8 mouse cellular contexts compared by ENCODE assay signal in genomic region chr4:48045721-48046460, GRCm38 (mm10). TPM values are rescaled to one million over a fixed set of nuclear protein-coding genes. Genes with fewer than 3 reads are reported as not detected.
DNase-seq lines count a peak whose midpoint lies in the region; ATAC-seq and TF ChIP-seq lines count a peak whose summit lies in the region.

No protein-coding gene starts in this region.

- peak overlapping the region; percentile 100 for H3K4me2 ChIP-seq in heart, postnatal 0 days (ENCODE audit: low read depth, low read length)
- peak overlapping the region; percentile 98 for H3K4me2 ChIP-seq in midbrain, embryonic 16.5 days (ENCODE audit: low read length)

- ATAC-seq in heart, postnatal 0 days (ENCODE audit: insufficient read depth, low read depth), result no peak
- ATAC-seq in midbrain, embryonic 16.5 days, result no peak

- H3K9me3 ChIP-seq in heart, postnatal 0 days (replicated peaks; ENCODE audit: control insufficient read depth, low read length), result no peaks in the 10 kb centered on the region
- no peaks in the 10 kb centered on the region for H3K9me3 ChIP-seq in midbrain, embryonic 16.5 days (replicated peaks; ENCODE audit: control insufficient read depth, low read length, poor library complexity, severe bottlenecking)

- H3K4me3 ChIP-seq in heart, postnatal 0 days (ENCODE audit: low read depth, low read length), result peak overlapping the region; percentile 71
- peak overlapping the region; percentile 72 for H3K4me3 ChIP-seq in midbrain, embryonic 16.5 days (ENCODE audit: low read depth, low read length)

- WGBS in heart, postnatal 0 days, result under 1% methylated on average over 39 of the region's 39 CpGs
- WGBS in midbrain, embryonic 16.5 days, result under 1% methylated on average over 39 of the region's 39 CpGs

- peaks cover 23% of the 10 kb centered on the region for H3K4me1 ChIP-seq in heart, postnatal 0 days (ENCODE audit: control insufficient read depth, insufficient read depth)
- H3K4me1 ChIP-seq in midbrain, embryonic 16.5 days (ENCODE audit: control insufficient read depth, insufficient read depth, low read length), result peaks cover 40% of the 10 kb centered on the region

- H3K36me3 ChIP-seq in heart, postnatal 0 days (replicated peaks; ENCODE audit: control insufficient read depth, insufficient read depth, low read length), result no peaks in the 10 kb centered on the region
- no peaks in the 10 kb centered on the region for H3K36me3 ChIP-seq in midbrain, embryonic 16.5 days (ENCODE audit: control insufficient read depth, insufficient read depth, low read length)

- intact Hi-C loops in heart, postnatal 25 days (cut with DNase I), result loop anchor here (1.0 to 5.0 kb wide), 4 partner anchors 79 to 453 kb away; partner anchors contain the start of gene Stx17
- intact Hi-C loops in left cerebral cortex, postnatal 36 days (cut with DNase I), result loop anchor here (5.0 to 10.0 kb wide), 5 partner anchors 76 to 611 kb away; partner anchors contain the start of genes Alg2, Sec61b and Stx17

- H3K27ac ChIP-seq in heart, postnatal 0 days (ENCODE audit: low read depth), result peak overlapping the region; percentile 98; the same call in 1 of the 2 replicates
- peak overlapping the region; percentile 86 for H3K27ac ChIP-seq in midbrain, embryonic 16.5 days (ENCODE audit: low read length)

- peak overlapping the region; percentile 58; the same call in 1 of the 2 replicates for H3K9ac ChIP-seq in heart, postnatal 0 days (replicated peaks; ENCODE audit: low read depth, low read length)
- peak overlapping the region; percentile 76 for H3K9ac ChIP-seq in midbrain, embryonic 16.5 days (ENCODE audit: low read depth, low read length)

- TF ChIP-seq CTCF in heart, postnatal 0 days (IDR thresholded peaks at IDR 0.05; ENCODE audit: low read depth), result no peak

- peaks cover 36% of the 10 kb centered on the region for H3K27me3 ChIP-seq in heart, postnatal 0 days (ENCODE audit: control insufficient read depth, insufficient read depth, low read length)
- peaks cover 21% of the 10 kb centered on the region for H3K27me3 ChIP-seq in midbrain, embryonic 16.5 days (ENCODE audit: control insufficient read depth, insufficient read depth, low read depth, low read length)

- TF ChIP-seq EP300 in heart, postnatal 0 days (IDR thresholded peaks at IDR 0.05; ENCODE audit: low read depth), result no peak

- DNase-seq in heart, adult 11 months, result peak; percentile 95
- DNase-seq in heart, postnatal 25 days (ENCODE audit: low spot score), result no peak
- peak; percentile 63 for DNase-seq in Muller cell, postnatal 12 days (ENCODE audit: inconsistent ontology term)
- DNase-seq in embryo, embryonic 10.5 days (ENCODE audit: low spot score), result peak; percentile 77
- peak; percentile 35 for DNase-seq in heart, postnatal 0 days (ENCODE audit: low spot score)
- DNase-seq in left cerebral cortex, postnatal 36 days (ENCODE audit: low spot score in 2 of 2), result peak; percentile 55 to 57
- peak; percentile 45 for DNase-seq in thymus, postnatal 14 days

RNA-seq across cellular contexts. Expression of gene Nr4a3, which starts 0.9 kb away (rescaled TPM):
- 1 to 10 TPM; 2.5 to 5.9 TPM for total RNA-seq in heart, postnatal 25 days (2021)
- 5.0 and 5.3 TPM in 2 replicates for total RNA-seq in heart, postnatal 0 days (2014; rRNA removed; ENCODE audit: low replicate concordance)
- polyA plus RNA-seq in heart, postnatal 0 days (2015; fragmentation: Nextera tagmentation; extraction: Ambion mirVana), result 0.14 and 0.30 TPM in 2 replicates
- 10 to 100 TPM; 21.5 to 25.1 TPM for total RNA-seq in left cerebral cortex, postnatal 36 days (2021)
- 1.4 and 1.6 TPM in 2 replicates for polyA plus RNA-seq in midbrain, embryonic 16.5 days (2015; fragmentation: Nextera tagmentation; extraction: Ambion mirVana)
